Mouse (Mus musculus): ENCODE data around the gene Coa5. TPM values are rescaled to one million over a fixed set of nuclear protein-coding genes. Genes with fewer than 3 reads are reported as not detected.
A peak's percentile ranks its signal among the peaks of the same experiment; 100 is the strongest.

Coa5 gene
- 60.4 and 66.2 TPM in 2 replicates for polyA plus RNA-seq (2015; fragmentation: Nextera tagmentation; extraction: Ambion mirVana)

- peak within 1 kb of the TSS; percentile 96 for H3K9ac ChIP-seq (ENCODE audit: low read depth, low read length)
- peak; percentile 99 for ATAC-seq
- H3K27me3 ChIP-seq (replicated peaks; ENCODE audit: control insufficient read depth, insufficient read depth, low read length), result no peaks in the 10 kb centered on the region
- H3K9me3 ChIP-seq (ENCODE audit: control insufficient read depth, low read length), result no peaks in the 10 kb centered on the region
- H3K36me3 ChIP-seq (ENCODE audit: control insufficient read depth, insufficient read depth, low read length), result peaks cover 25% of the 10 kb centered on the region
- 3% methylated on average over 57 of the region's 57 CpGs for WGBS
- H3K4me1 ChIP-seq (ENCODE audit: control insufficient read depth, insufficient read depth, low read depth, low read length), result peaks cover 33% of the 10 kb centered on the region
- H3K27ac ChIP-seq (ENCODE audit: low read depth, low read length), result peak within 1 kb of the TSS; percentile 80
- H3K4me2 ChIP-seq (ENCODE audit: low read length), result peak within 1 kb of the TSS; percentile 96
- peak within 1 kb of the TSS; percentile 98 for H3K4me3 ChIP-seq (ENCODE audit: low read length)
These were observed at the start of gene Coa5, which contains the start of gene Unc50 for GRCm38 (mm10) chr1:37429366-37430296. Gene Coa5 (minus strand): TSS chr1:37430103. Gene Unc50 (plus strand): TSS chr1:37430139.

- 72% methylated on average over 9 of the region's 9 CpGs for WGBS
- Histone ChIP-seq H3K4me3 (ENCODE audit: low read length) (no peak overlapping the region), H3K4me2 (ENCODE audit: low read length) (no peak overlapping the region), H3K9ac (ENCODE audit: low read depth, low read length) (no peak overlapping the region), H3K27ac (ENCODE audit: low read depth, low read length) (no peak overlapping the region), H3K4me1 (ENCODE audit: control insufficient read depth, insufficient read depth, low read depth, low read length) (no peaks in the 10 kb centered on the region; the same call in 1 of the 2 replicates), H3K36me3 (ENCODE audit: control insufficient read depth, insufficient read depth, low read length) (no peaks in the 10 kb centered on the region), H3K27me3 (replicated peaks; ENCODE audit: control insufficient read depth, insufficient read depth, low read length) (no peaks in the 10 kb centered on the region), H3K9me3 (ENCODE audit: control insufficient read depth, low read length) (no peaks in the 10 kb centered on the region)
- ATAC-seq, result no peak
These were observed 49.2 kb upstream of the Coa5 start for GRCm38 (mm10) chr1:37479074-37479473.

- Histone ChIP-seq H3K4me3 (ENCODE audit: low read length) (no peak overlapping the region), H3K36me3 (ENCODE audit: control insufficient read depth, insufficient read depth, low read length) (no peaks in the 10 kb centered on the region), H3K27me3 (replicated peaks; ENCODE audit: control insufficient read depth, insufficient read depth, low read length) (no peaks in the 10 kb centered on the region), H3K9ac (ENCODE audit: low read depth, low read length) (no peak overlapping the region), H3K9me3 (ENCODE audit: control insufficient read depth, low read length) (no peaks in the 10 kb centered on the region), H3K4me2 (ENCODE audit: low read length) (no peak overlapping the region; the same call in 1 of the 2 replicates), H3K4me1 (ENCODE audit: control insufficient read depth, insufficient read depth, low read depth, low read length) (no peaks in the 10 kb centered on the region; the same call in 1 of the 2 replicates), H3K27ac (ENCODE audit: low read depth, low read length) (no peak overlapping the region)
- no peak for ATAC-seq
- 70% methylated on average over 7 of the region's 7 CpGs for WGBS
These were observed 48.5 kb upstream of the Coa5 start for GRCm38 (mm10) chr1:37478416-37478815.

- ATAC-seq, result no peak
- H3K9ac ChIP-seq (ENCODE audit: low read depth, low read length), result no peak overlapping the region
- no peaks in the 10 kb centered on the region for H3K27me3 ChIP-seq (replicated peaks; ENCODE audit: control insufficient read depth, insufficient read depth, low read length)
- H3K36me3 ChIP-seq (ENCODE audit: control insufficient read depth, insufficient read depth, low read length), result no peaks in the 10 kb centered on the region
- H3K4me3 ChIP-seq (ENCODE audit: low read length), result no peak overlapping the region
- no peaks in the 10 kb centered on the region; the same call in 1 of the 2 replicates for H3K4me1 ChIP-seq (ENCODE audit: control insufficient read depth, insufficient read depth, low read depth, low read length)
- H3K9me3 ChIP-seq (ENCODE audit: control insufficient read depth, low read length), result no peaks in the 10 kb centered on the region
- no peak overlapping the region; the same call in 1 of the 2 replicates for H3K4me2 ChIP-seq (ENCODE audit: low read length)
- 64% methylated on average over 5 of the region's 5 CpGs for WGBS
- no peak overlapping the region for H3K27ac ChIP-seq (ENCODE audit: low read depth, low read length)
These were observed 48.0 kb upstream of the Coa5 start for GRCm38 (mm10) chr1:37477928-37478327.

- Histone ChIP-seq H3K4me3 (ENCODE audit: low read length) (no peak overlapping the region), H3K27me3 (replicated peaks; ENCODE audit: control insufficient read depth, insufficient read depth, low read length) (no peaks in the 10 kb centered on the region)
These were observed 47.3 kb upstream of the Coa5 start for GRCm38 (mm10) chr1:37477250-37477649.

GRCm38 (mm10) chr1:37475312-37475711 is 45.4 kb upstream of the Coa5 start:
- no peak for ATAC-seq
- H3K27ac ChIP-seq (ENCODE audit: low read depth, low read length), result no peak overlapping the region
- H3K9ac ChIP-seq (ENCODE audit: low read depth, low read length), result no peak overlapping the region
- 94% methylated on average over 3 of the region's 3 CpGs for WGBS
- H3K4me2 ChIP-seq (ENCODE audit: low read length), result no peak overlapping the region
- H3K27me3 ChIP-seq (replicated peaks; ENCODE audit: control insufficient read depth, insufficient read depth, low read length), result no peaks in the 10 kb centered on the region
- H3K9me3 ChIP-seq (ENCODE audit: control insufficient read depth, low read length), result no peaks in the 10 kb centered on the region
- no peaks in the 10 kb centered on the region; the same call in 1 of the 2 replicates for H3K4me1 ChIP-seq (ENCODE audit: control insufficient read depth, insufficient read depth, low read depth, low read length)
- H3K36me3 ChIP-seq (ENCODE audit: control insufficient read depth, insufficient read depth, low read length), result no peaks in the 10 kb centered on the region
- H3K4me3 ChIP-seq (ENCODE audit: low read length), result no peak overlapping the region

More at GRCm38 (mm10) chr1:37477250-37477649, 47.3 kb upstream of the Coa5 start:
- 94% methylated on average over 5 of the region's 5 CpGs for WGBS
- ATAC-seq, result no peak
- no peaks in the 10 kb centered on the region for H3K36me3 ChIP-seq (ENCODE audit: control insufficient read depth, insufficient read depth, low read length)
- no peak overlapping the region for H3K27ac ChIP-seq (ENCODE audit: low read depth, low read length)
- H3K4me2 ChIP-seq (ENCODE audit: low read length), result no peak overlapping the region
- H3K9ac ChIP-seq (ENCODE audit: low read depth, low read length), result no peak overlapping the region
- no peaks in the 10 kb centered on the region for H3K9me3 ChIP-seq (ENCODE audit: control insufficient read depth, low read length)
- no peaks in the 10 kb centered on the region; the same call in 1 of the 2 replicates for H3K4me1 ChIP-seq (ENCODE audit: control insufficient read depth, insufficient read depth, low read depth, low read length)

GRCm38 (mm10) chr1:37474634-37475190 is 44.8 kb upstream of the Coa5 start:
- Histone ChIP-seq H3K4me3 (ENCODE audit: low read length) (no peak overlapping the region), H3K9me3 (ENCODE audit: control insufficient read depth, low read length) (no peaks in the 10 kb centered on the region), H3K36me3 (ENCODE audit: control insufficient read depth, insufficient read depth, low read length) (no peaks in the 10 kb centered on the region), H3K9ac (ENCODE audit: low read depth, low read length) (no peak overlapping the region), H3K27me3 (replicated peaks; ENCODE audit: control insufficient read depth, insufficient read depth, low read length) (no peaks in the 10 kb centered on the region), H3K4me1 (ENCODE audit: control insufficient read depth, insufficient read depth, low read depth, low read length) (no peaks in the 10 kb centered on the region; the same call in 1 of the 2 replicates), H3K27ac (ENCODE audit: low read depth, low read length) (no peak overlapping the region), H3K4me2 (ENCODE audit: low read length) (no peak overlapping the region)
- WGBS, result 94% methylated on average over 6 of the region's 6 CpGs
- ATAC-seq, result no peak

- H3K27me3 ChIP-seq (replicated peaks; ENCODE audit: control insufficient read depth, insufficient read depth, low read length), result no peaks in the 10 kb centered on the region
- no peaks in the 10 kb centered on the region for H3K36me3 ChIP-seq (ENCODE audit: control insufficient read depth, insufficient read depth, low read length)
- no peak overlapping the region for H3K27ac ChIP-seq (ENCODE audit: low read depth, low read length)
- WGBS, result 74% methylated on average over 8 of the region's 8 CpGs
- H3K4me2 ChIP-seq (ENCODE audit: low read length), result no peak overlapping the region
- H3K4me1 ChIP-seq (ENCODE audit: control insufficient read depth, insufficient read depth, low read depth, low read length), result no peaks in the 10 kb centered on the region; the same call in 1 of the 2 replicates
- ATAC-seq, result no peak
- H3K9me3 ChIP-seq (ENCODE audit: control insufficient read depth, low read length), result no peaks in the 10 kb centered on the region
- no peak overlapping the region for H3K4me3 ChIP-seq (ENCODE audit: low read length)
- H3K9ac ChIP-seq (ENCODE audit: low read depth, low read length), result no peak overlapping the region
These were observed 44.1 kb upstream of the Coa5 start for GRCm38 (mm10) chr1:37474046-37474445.

- no peak overlapping the region for H3K9ac ChIP-seq (ENCODE audit: low read depth, low read length)
- no peaks in the 10 kb centered on the region for H3K9me3 ChIP-seq (ENCODE audit: control insufficient read depth, low read length)
- no peaks in the 10 kb centered on the region for H3K27me3 ChIP-seq (replicated peaks; ENCODE audit: control insufficient read depth, insufficient read depth, low read length)
- WGBS, result 91% methylated on average over 10 of the region's 10 CpGs
- no peaks in the 10 kb centered on the region; the same call in 1 of the 2 replicates for H3K4me1 ChIP-seq (ENCODE audit: control insufficient read depth, insufficient read depth, low read depth, low read length)
- H3K4me3 ChIP-seq (ENCODE audit: low read length), result no peak overlapping the region
- ATAC-seq, result no peak
- no peaks in the 10 kb centered on the region for H3K36me3 ChIP-seq (ENCODE audit: control insufficient read depth, insufficient read depth, low read length)
- H3K4me2 ChIP-seq (ENCODE audit: low read length), result no peak overlapping the region
- no peak overlapping the region for H3K27ac ChIP-seq (ENCODE audit: low read depth, low read length)
These were observed 43.3 kb upstream of the Coa5 start for GRCm38 (mm10) chr1:37473251-37473650.
